Mouse (Mus musculus) C2C12 (cell line): ENCODE results near the gene Psmb3. TPM values are rescaled to one million over a fixed set of nuclear protein-coding genes. Genes with fewer than 3 reads are reported as not detected.

ENCODE experiments used
- H3K27me3 ChIP-seq: one replicate; pipeline ENCODE4 v1.6.1; 2011; ENCODE audit not compliant: control insufficient read depth, insufficient read depth, insufficient read length
- H3K36me3 ChIP-seq: one replicate; pipeline ENCODE4 v1.6.1; 2011; ENCODE audit not compliant: control insufficient read depth, insufficient read depth
- H3K4me3 ChIP-seq: one replicate; pipeline ENCODE4 v1.5.1; 2011; ENCODE audit warnings: mild to moderate bottlenecking, control low read depth; ENCODE audit not compliant: poor library complexity, insufficient read depth, severe bottlenecking
- H3K79me2 ChIP-seq: one replicate; pipeline ENCODE4 v1.6.1; 2011; ENCODE audit not compliant: control insufficient read depth, insufficient read depth
- H3K79me3 ChIP-seq: one replicate; pipeline ENCODE4 v1.6.1; 2011; ENCODE audit warnings: low read depth, control low read depth
- H3ac ChIP-seq: one replicate; pipeline ENCODE3; 2011; ENCODE audit warnings: low read depth; ENCODE audit not compliant: control insufficient read depth, insufficient read length
- CEBPB ChIP-seq: IDR thresholded peaks from one replicate; pipeline ENCODE4 v1.6.1; 2011; ENCODE audit warnings: low read depth, mild to moderate bottlenecking, control low read depth, moderate library complexity
- CTCF ChIP-seq: IDR thresholded peaks from one replicate; pipeline ENCODE4 v1.5.1; 2011; ENCODE audit not compliant: control insufficient read depth, insufficient read depth, insufficient read length
- FOSL1 ChIP-seq: IDR thresholded peaks from one replicate; pipeline ENCODE4 v1.8.0; 2011; ENCODE audit warnings: mild to moderate bottlenecking, low read length; ENCODE audit not compliant: poor library complexity, insufficient read depth, severe bottlenecking
- MYOD1 ChIP-seq: IDR thresholded peaks from one replicate; pipeline ENCODE4 v1.6.1; 2011; ENCODE audit warnings: low read depth; ENCODE audit not compliant: control insufficient read depth, insufficient read length
- MYOG ChIP-seq: IDR thresholded peaks from one replicate; pipeline ENCODE4 v1.6.1; 2011; ENCODE audit not compliant: control insufficient read depth, insufficient read length; ENCODE audit errors: extremely low read depth
- USF1 ChIP-seq: IDR thresholded peaks from one replicate; pipeline ENCODE4 v1.6.1; 2011; ENCODE audit warnings: low read depth, mild to moderate bottlenecking, control low read depth, moderate library complexity
- polyA plus RNA-seq: library from polyadenylated mRNA; unstranded; fragments of >200 nt; fragmentation: generic; extraction: Trizol; gene quantifications from one replicate; pipeline ENCODE4 v1.2.1, GENCODE M21; 2012; ENCODE audit warnings: missing spikeins

Gene Psmb3
- polyA plus RNA-seq, 1 experiment: 690 TPM

- Histone ChIP-seq H3K79me2 (peaks cover 39% of the 10 kb centered on the region), H3K36me3 (peaks cover 86% of the 10 kb centered on the region), H3ac (no peak overlapping the region), H3K79me3 (peaks cover 13% of the 10 kb centered on the region), H3K4me3 (no peak overlapping the region), H3K27me3 (no peaks in the 10 kb centered on the region)
- no peak for TF ChIP-seq CEBPB
- TF ChIP-seq MYOD1: no peak
Measured at GRCm38 (mm10) chr11:97711200-97711900, 8.2 kb downstream of the Psmb3 start.

GRCm38 (mm10) chr11:97712286-97712685 is 9.1 kb downstream of the Psmb3 start:
- Histone ChIP-seq H3ac (no peak overlapping the region), H3K27me3 (no peaks in the 10 kb centered on the region), H3K79me3 (peaks cover 5% of the 10 kb centered on the region), H3K79me2 (peaks cover 30% of the 10 kb centered on the region), H3K4me3 (no peak overlapping the region), H3K36me3 (peaks cover 82% of the 10 kb centered on the region)
- TF ChIP-seq MYOG: no peak
- TF ChIP-seq CEBPB: no peak
- TF ChIP-seq FOSL1: no peak
- TF ChIP-seq CTCF: no peak

GRCm38 (mm10) chr11:97713896-97714295 is 10.7 kb downstream of the Psmb3 start:
- H3K36me3 ChIP-seq: peaks cover 81% of the 10 kb centered on the region

GRCm38 (mm10) chr11:97714356-97714755 is 11.2 kb downstream of the Psmb3 start:
- H3K36me3 ChIP-seq: peaks cover 81% of the 10 kb centered on the region
- TF ChIP-seq CTCF: no peak

More at GRCm38 (mm10) chr11:97713896-97714295, 10.7 kb downstream of the Psmb3 start:
- H3ac ChIP-seq: no peak overlapping the region
- H3K79me2 ChIP-seq: peaks cover 14% of the 10 kb centered on the region
- H3K27me3 ChIP-seq: no peaks in the 10 kb centered on the region
- TF ChIP-seq CEBPB: no peak
- no peaks in the 10 kb centered on the region for H3K79me3 ChIP-seq
- H3K4me3 ChIP-seq: no peak overlapping the region

GRCm38 (mm10) chr11:97714784-97715760 is 11.9 kb downstream of the Psmb3 start:
- Histone ChIP-seq H3ac (no peak overlapping the region), H3K4me3 (no peak overlapping the region), H3K79me2 (peaks cover 2% of the 10 kb centered on the region), H3K36me3 (peaks cover 83% of the 10 kb centered on the region), H3K27me3 (no peaks in the 10 kb centered on the region), H3K79me3 (no peaks in the 10 kb centered on the region)
- TF ChIP-seq CEBPB (peak; percentile 97), MYOD1 (no peak)

More at GRCm38 (mm10) chr11:97714356-97714755, 11.2 kb downstream of the Psmb3 start:
- Histone ChIP-seq H3K4me3 (no peak overlapping the region), H3K27me3 (no peaks in the 10 kb centered on the region), H3ac (no peak overlapping the region), H3K79me3 (no peaks in the 10 kb centered on the region), H3K79me2 (peaks cover 9% of the 10 kb centered on the region)

- TF ChIP-seq USF1 (no peak), MYOG (no peak), CEBPB (no peak), FOSL1 (no peak)
- Histone ChIP-seq H3ac (no peak overlapping the region), H3K4me3 (no peak overlapping the region), H3K36me3 (peaks cover 87% of the 10 kb centered on the region), H3K79me3 (no peaks in the 10 kb centered on the region), H3K27me3 (no peaks in the 10 kb centered on the region), H3K79me2 (no peaks in the 10 kb centered on the region)
Measured at GRCm38 (mm10) chr11:97716021-97716420, 12.8 kb downstream of the Psmb3 start.
